8 mouse cellular contexts compared by ENCODE assay signal in genomic region chr3:76074060-76074707, GRCm38 (mm10). TPM values are rescaled to one million over a fixed set of nuclear protein-coding genes. Genes with fewer than 3 reads are reported as not detected.
DNase-seq lines count a peak whose midpoint lies in the region; ATAC-seq lines count a peak whose summit lies in the region.

Gene Fstl5, plus strand, starts transcription at chr3:76074270.

- 1% methylated on average over 28 of the region's 28 CpGs for WGBS in lung, embryonic 16.5 days
- 1% methylated on average over 28 of the region's 28 CpGs for WGBS in heart, embryonic 10.5 days
- under 1% methylated on average over 28 of the region's 28 CpGs for WGBS in kidney, embryonic 15.5 days
- WGBS in limb, embryonic 13.5 days, result under 1% methylated on average over 28 of the region's 28 CpGs
- WGBS in neural tube, embryonic 12.5 days, result under 1% methylated on average over 28 of the region's 28 CpGs

- H3K9me3 ChIP-seq in lung, embryonic 16.5 days (ENCODE audit: control insufficient read depth, low read length), result no peaks in the 10 kb centered on the region
- H3K9me3 ChIP-seq in heart, embryonic 10.5 days, result no peaks in the 10 kb centered on the region
- no peaks in the 10 kb centered on the region for H3K9me3 ChIP-seq in kidney, embryonic 15.5 days (replicated peaks)
- H3K9me3 ChIP-seq in limb, embryonic 13.5 days, result no peaks in the 10 kb centered on the region
- H3K9me3 ChIP-seq in neural tube, embryonic 12.5 days, result no peaks in the 10 kb centered on the region

- H3K27me3 ChIP-seq in lung, embryonic 16.5 days (ENCODE audit: control insufficient read depth, insufficient read depth, low read depth, low read length), result no peaks in the 10 kb centered on the region
- no peaks in the 10 kb centered on the region for H3K27me3 ChIP-seq in heart, embryonic 10.5 days (ENCODE audit: insufficient read depth, poor library complexity, severe bottlenecking)
- H3K27me3 ChIP-seq in kidney, embryonic 15.5 days, result no peaks in the 10 kb centered on the region
- H3K27me3 ChIP-seq in limb, embryonic 13.5 days, result no peaks in the 10 kb centered on the region
- H3K27me3 ChIP-seq in neural tube, embryonic 12.5 days (replicated peaks), result no peaks in the 10 kb centered on the region

- H3K36me3 ChIP-seq in lung, embryonic 16.5 days (ENCODE audit: control insufficient read depth, insufficient read depth, low read length), result no peaks in the 10 kb centered on the region
- H3K36me3 ChIP-seq in heart, embryonic 10.5 days, result no peaks in the 10 kb centered on the region
- no peaks in the 10 kb centered on the region for H3K36me3 ChIP-seq in kidney, embryonic 15.5 days
- no peaks in the 10 kb centered on the region for H3K36me3 ChIP-seq in limb, embryonic 13.5 days
- H3K36me3 ChIP-seq in neural tube, embryonic 12.5 days, result no peaks in the 10 kb centered on the region

- peak within 1 kb of the TSS; percentile 63 for H3K4me2 ChIP-seq in lung, embryonic 16.5 days (ENCODE audit: low read depth, low read length)
- H3K4me2 ChIP-seq in kidney, embryonic 15.5 days, result peak within 1 kb of the TSS; percentile 64
- H3K4me2 ChIP-seq in limb, embryonic 13.5 days (replicated peaks), result peak within 1 kb of the TSS; percentile 70
- H3K4me2 ChIP-seq in neural tube, embryonic 12.5 days (replicated peaks), result peak within 1 kb of the TSS; percentile 63

- H3K4me3 ChIP-seq in lung, embryonic 16.5 days (ENCODE audit: low read length), result peak within 1 kb of the TSS; percentile 45
- peak within 1 kb of the TSS; percentile 56 for H3K4me3 ChIP-seq in heart, embryonic 10.5 days
- H3K4me3 ChIP-seq in kidney, embryonic 15.5 days (replicated peaks), result peak within 1 kb of the TSS; percentile 41
- peak within 1 kb of the TSS; percentile 43 for H3K4me3 ChIP-seq in limb, embryonic 13.5 days
- H3K4me3 ChIP-seq in neural tube, embryonic 12.5 days, result peak within 1 kb of the TSS; percentile 44

- H3K4me1 ChIP-seq in lung, embryonic 16.5 days (replicated peaks; ENCODE audit: control insufficient read depth, insufficient read depth, low read length), result peaks cover 4% of the 10 kb centered on the region; the same call in 1 of the 2 replicates
- H3K4me1 ChIP-seq in heart, embryonic 10.5 days, result no peaks in the 10 kb centered on the region
- H3K4me1 ChIP-seq in kidney, embryonic 15.5 days, result peaks cover 5% of the 10 kb centered on the region; the same call in 1 of the 2 replicates
- H3K4me1 ChIP-seq in limb, embryonic 13.5 days, result peaks cover 5% of the 10 kb centered on the region; the same call in 1 of the 2 replicates
- H3K4me1 ChIP-seq in neural tube, embryonic 12.5 days, result peaks cover 4% of the 10 kb centered on the region; the same call in 1 of the 2 replicates

- no peak for DNase-seq in lung, postnatal 36 days
- DNase-seq in cerebellum, postnatal 4 days (ENCODE audit: low spot score in 2 of 2), result peak; percentile 65 to 90
- peak; percentile 90 for DNase-seq in heart, embryonic 10.5 days (ENCODE audit: low spot score)
- peak; percentile 81 for DNase-seq in testis, postnatal 14 days (ENCODE audit: low spot score)

- H3K9ac ChIP-seq in lung, embryonic 16.5 days (ENCODE audit: low read length), result no peak within 1 kb of the TSS
- H3K9ac ChIP-seq in kidney, embryonic 15.5 days, result no peak within 1 kb of the TSS
- peak within 1 kb of the TSS; percentile 43; the same call in 1 of the 2 replicates for H3K9ac ChIP-seq in limb, embryonic 13.5 days
- H3K9ac ChIP-seq in neural tube, embryonic 12.5 days, result peak within 1 kb of the TSS; percentile 39; the same call in 1 of the 2 replicates

- ATAC-seq in lung, embryonic 16.5 days (ENCODE audit: low read depth), result peak; percentile 41; the same call in 1 of the 2 replicates
- ATAC-seq in kidney, embryonic 15.5 days (replicated peaks; ENCODE audit: low FRiP score), result peak; percentile 98
- ATAC-seq in limb, embryonic 13.5 days (ENCODE audit: low FRiP score, low read depth), result peak; percentile 86
- ATAC-seq in neural tube, embryonic 12.5 days (ENCODE audit: low FRiP score, low read depth), result peak; percentile 91

- no peak within 1 kb of the TSS for H3K27ac ChIP-seq in lung, embryonic 16.5 days (ENCODE audit: low read length)
- H3K27ac ChIP-seq in heart, embryonic 10.5 days, result no peak within 1 kb of the TSS
- H3K27ac ChIP-seq in kidney, embryonic 15.5 days, result no peak within 1 kb of the TSS
- no peak within 1 kb of the TSS for H3K27ac ChIP-seq in limb, embryonic 13.5 days
- H3K27ac ChIP-seq in neural tube, embryonic 12.5 days, result no peak within 1 kb of the TSS

RNA-seq across cellular contexts. Expression of gene Fstl5, which starts in this region (rescaled TPM):
- 0.53 and 0.57 TPM in 2 replicates for polyA plus RNA-seq in lung, embryonic 16.5 days (2015; fragmentation: Nextera tagmentation; extraction: Ambion mirVana)
- polyA plus RNA-seq in heart, embryonic 10.5 days (2016; fragmentation: Nextera tagmentation; extraction: Ambion mirVana), result not detected in 2 replicates
- 0.18 and 0.40 TPM in 2 replicates for polyA plus RNA-seq in kidney, embryonic 15.5 days (2015; fragmentation: Nextera tagmentation; extraction: Ambion mirVana)
- 0.64 and 0.65 TPM in 2 replicates for polyA plus RNA-seq in limb, embryonic 13.5 days (2015; fragmentation: Nextera tagmentation; extraction: Ambion mirVana)
- 26.5 and 27.2 TPM in 2 replicates for polyA plus RNA-seq in neural tube, embryonic 12.5 days (2016; fragmentation: Nextera tagmentation; extraction: Ambion mirVana)

Comparison
In these comparisons a context has a peak if more than half of its experiments do, and no peak if none do; other contexts are left out.
1. RNA of gene Fstl5 (polyA plus RNA-seq): 26.5 to 27.2 TPM in neural tube, embryonic 12.5 days; 0.64 to 0.65 TPM in limb, embryonic 13.5 days, 0.53 to 0.57 TPM in lung, embryonic 16.5 days, 0.18 to 0.40 TPM in kidney, embryonic 15.5 days and not detected in heart, embryonic 10.5 days; every median in the first group is over 10 times any median in the second.
2. Peak in ATAC-seq, H3K4me3 ChIP-seq and H3K4me2 ChIP-seq in lung, embryonic 16.5 days; RNA of the gene not detected or under 1 TPM.
3. Peak in DNase-seq and H3K4me3 ChIP-seq in heart, embryonic 10.5 days; RNA of the gene not detected or under 1 TPM.
4. Peak in ATAC-seq, H3K4me3 ChIP-seq and H3K4me2 ChIP-seq in kidney, embryonic 15.5 days; RNA of the gene not detected or under 1 TPM.
5. Peak in ATAC-seq, H3K4me3 ChIP-seq, H3K9ac ChIP-seq and H3K4me2 ChIP-seq in limb, embryonic 13.5 days; RNA of the gene not detected or under 1 TPM.
6. ATAC-seq: peak in every context shown above with its lines; median percentile 98 in kidney, embryonic 15.5 days; 91 in neural tube, embryonic 12.5 days; 86 in limb, embryonic 13.5 days; 41 in lung, embryonic 16.5 days.
7. Peak in every context shown above with its lines, with median percentiles within 50 percentile points of each other: H3K4me2 ChIP-seq and H3K4me3 ChIP-seq.